16 mouse cellular contexts compared by ENCODE assay signal in genomic region chr8:125197341-125198002, GRCm38 (mm10).
DNase-seq lines count a peak whose midpoint lies in the region; ATAC-seq and TF ChIP-seq lines count a peak whose summit lies in the region.
"Had no signal": no experiment of that assay in that cellular context is flagged by ENCODE, and none has a peak within 500 bp of the region (broad histone marks: within the 10 kb centered on the region; RNA-seq: fewer than 3 reads in every experiment).

No protein-coding gene starts in this region.

- TF ChIP-seq CTCF in intestine, postnatal 0 days (IDR thresholded peaks at IDR 0.05; ENCODE audit: low read depth), result no peak

- peaks cover 23% of the 10 kb centered on the region; the same call in 1 of the 2 replicates for H3K4me1 ChIP-seq in embryonic facial prominence, embryonic 15.5 days
- peaks cover 64% of the 10 kb centered on the region for H3K4me1 ChIP-seq in embryonic facial prominence, embryonic 10.5 days
- H3K4me1 ChIP-seq in intestine, postnatal 0 days (replicated peaks; ENCODE audit: control insufficient read depth, insufficient read depth, low read length), result peaks cover 12% of the 10 kb centered on the region; the same call in 1 of the 2 replicates
- H3K4me1 ChIP-seq in intestine, embryonic 16.5 days (ENCODE audit: control insufficient read depth, insufficient read depth, low read length), result peaks cover 7% of the 10 kb centered on the region
- H3K4me1 ChIP-seq in midbrain, embryonic 15.5 days, result peaks cover 24% of the 10 kb centered on the region
- peaks cover 34% of the 10 kb centered on the region for H3K4me1 ChIP-seq in midbrain, embryonic 13.5 days (replicated peaks)
- H3K4me1 ChIP-seq: liver, embryonic 15.5 days had no signal

- H3K4me3 ChIP-seq in embryonic facial prominence, embryonic 15.5 days (replicated peaks), result no peak overlapping the region
- H3K4me3 ChIP-seq in embryonic facial prominence, embryonic 10.5 days, result no peak overlapping the region
- no peak overlapping the region for H3K4me3 ChIP-seq in intestine, postnatal 0 days (ENCODE audit: low read depth, low read length)
- no peak overlapping the region for H3K4me3 ChIP-seq in intestine, embryonic 16.5 days (ENCODE audit: low read length)
- H3K4me3 ChIP-seq in midbrain, embryonic 15.5 days, result no peak overlapping the region
- no peak overlapping the region for H3K4me3 ChIP-seq in midbrain, embryonic 13.5 days (replicated peaks)
- H3K4me3 ChIP-seq: liver, embryonic 15.5 days; midbrain, embryonic 12.5 days; neural tube, embryonic 12.5 days had no signal

- no peaks in the 10 kb centered on the region for H3K36me3 ChIP-seq in embryonic facial prominence, embryonic 15.5 days
- no peaks in the 10 kb centered on the region for H3K36me3 ChIP-seq in embryonic facial prominence, embryonic 10.5 days (replicated peaks)
- H3K36me3 ChIP-seq in intestine, postnatal 0 days (ENCODE audit: control insufficient read depth, insufficient read depth), result no peaks in the 10 kb centered on the region
- H3K36me3 ChIP-seq in intestine, embryonic 16.5 days (ENCODE audit: control insufficient read depth, insufficient read depth, low read length), result no peaks in the 10 kb centered on the region
- no peaks in the 10 kb centered on the region for H3K36me3 ChIP-seq in midbrain, embryonic 15.5 days (replicated peaks)
- H3K36me3 ChIP-seq in midbrain, embryonic 13.5 days, result no peaks in the 10 kb centered on the region
- H3K36me3 ChIP-seq: liver, embryonic 15.5 days; midbrain, embryonic 12.5 days; neural tube, embryonic 12.5 days had no signal

- WGBS in embryonic facial prominence, embryonic 15.5 days, result 62% methylated on average over 7 of the region's 7 CpGs
- WGBS in embryonic facial prominence, embryonic 10.5 days, result 73% methylated on average over 7 of the region's 7 CpGs
- WGBS in intestine, postnatal 0 days, result 73% methylated on average over 7 of the region's 7 CpGs
- 70% methylated on average over 7 of the region's 7 CpGs for WGBS in intestine, embryonic 16.5 days
- WGBS in midbrain, embryonic 15.5 days, result 75% methylated on average over 7 of the region's 7 CpGs
- 68% methylated on average over 7 of the region's 7 CpGs for WGBS in midbrain, embryonic 13.5 days

- H3K9me3 ChIP-seq in embryonic facial prominence, embryonic 15.5 days (replicated peaks), result no peaks in the 10 kb centered on the region
- H3K9me3 ChIP-seq in embryonic facial prominence, embryonic 10.5 days, result no peaks in the 10 kb centered on the region
- H3K9me3 ChIP-seq in intestine, postnatal 0 days (ENCODE audit: control insufficient read depth), result no peaks in the 10 kb centered on the region
- no peaks in the 10 kb centered on the region for H3K9me3 ChIP-seq in intestine, embryonic 16.5 days (ENCODE audit: control insufficient read depth, low read length)
- H3K9me3 ChIP-seq in midbrain, embryonic 15.5 days, result no peaks in the 10 kb centered on the region
- H3K9me3 ChIP-seq in midbrain, embryonic 13.5 days, result no peaks in the 10 kb centered on the region
- H3K9me3 ChIP-seq: liver, embryonic 15.5 days; midbrain, embryonic 12.5 days; neural tube, embryonic 12.5 days had no signal

- H3K27ac ChIP-seq in embryonic facial prominence, embryonic 15.5 days (replicated peaks), result 0 out of 2 replicates have a peak overlapping the region, but pooled peaks have one; percentile 17
- H3K27ac ChIP-seq in embryonic facial prominence, embryonic 10.5 days (replicated peaks), result no peak overlapping the region; the same call in 1 of the 2 replicates
- no peak overlapping the region for H3K27ac ChIP-seq in intestine, postnatal 0 days (ENCODE audit: low read depth, low read length)
- no peak overlapping the region for H3K27ac ChIP-seq in intestine, embryonic 16.5 days (ENCODE audit: low read length)
- peak overlapping the region; percentile 4; the same call in 1 of the 2 replicates for H3K27ac ChIP-seq in midbrain, embryonic 15.5 days
- no peak overlapping the region for H3K27ac ChIP-seq in midbrain, embryonic 13.5 days
- H3K27ac ChIP-seq: liver, embryonic 15.5 days; neural tube, embryonic 12.5 days had no signal

- no peak overlapping the region for H3K9ac ChIP-seq in embryonic facial prominence, embryonic 15.5 days
- H3K9ac ChIP-seq in intestine, postnatal 0 days (ENCODE audit: low read depth, low read length), result peak overlapping the region; percentile 13; the same call in 1 of the 2 replicates
- no peak overlapping the region for H3K9ac ChIP-seq in intestine, embryonic 16.5 days (ENCODE audit: low read depth, low read length)
- H3K9ac ChIP-seq in midbrain, embryonic 15.5 days, result no peak overlapping the region
- no peak overlapping the region for H3K9ac ChIP-seq in midbrain, embryonic 13.5 days (replicated peaks)
- H3K9ac ChIP-seq: liver, embryonic 15.5 days; midbrain, embryonic 12.5 days; neural tube, embryonic 12.5 days had no signal

- H3K4me2 ChIP-seq in embryonic facial prominence, embryonic 15.5 days (replicated peaks), result no peak overlapping the region
- H3K4me2 ChIP-seq in intestine, postnatal 0 days (replicated peaks; ENCODE audit: low read depth), result no peak overlapping the region
- H3K4me2 ChIP-seq in intestine, embryonic 16.5 days (ENCODE audit: low read depth, low read length), result no peak overlapping the region
- H3K4me2 ChIP-seq in midbrain, embryonic 15.5 days, result no peak overlapping the region
- no peak overlapping the region for H3K4me2 ChIP-seq in midbrain, embryonic 13.5 days (replicated peaks)
- H3K4me2 ChIP-seq: liver, embryonic 15.5 days; midbrain, embryonic 12.5 days; neural tube, embryonic 12.5 days had no signal

- no peak for DNase-seq in embryonic facial prominence, embryonic 10.5 days (ENCODE audit: low spot score)
- peak; percentile 32 to 55 for DNase-seq in kidney, postnatal 36 days
- DNase-seq in thymus, postnatal 4 days, result no peak
- DNase-seq: cerebellum, postnatal 10 days; left cerebral cortex, postnatal 4 days; right cerebral cortex, adult 18-20 months; thymus, adult 2 months had no signal

- H3K27me3 ChIP-seq in embryonic facial prominence, embryonic 15.5 days, result peaks cover 10% of the 10 kb centered on the region; the same call in 1 of the 2 replicates
- H3K27me3 ChIP-seq in embryonic facial prominence, embryonic 10.5 days (replicated peaks; ENCODE audit: low read depth, poor library complexity, severe bottlenecking), result peaks cover 33% of the 10 kb centered on the region
- no peaks in the 10 kb centered on the region for H3K27me3 ChIP-seq in intestine, postnatal 0 days (replicated peaks; ENCODE audit: control insufficient read depth, insufficient read depth, low read length)
- no peaks in the 10 kb centered on the region for H3K27me3 ChIP-seq in intestine, embryonic 16.5 days (replicated peaks; ENCODE audit: control insufficient read depth, insufficient read depth, low read length)
- no peaks in the 10 kb centered on the region; the same call in 1 of the 2 replicates for H3K27me3 ChIP-seq in midbrain, embryonic 15.5 days (replicated peaks)
- peaks cover 21% of the 10 kb centered on the region for H3K27me3 ChIP-seq in midbrain, embryonic 13.5 days
- H3K27me3 ChIP-seq: liver, embryonic 15.5 days; neural tube, embryonic 12.5 days had no signal

- ATAC-seq in embryonic facial prominence, embryonic 15.5 days (ENCODE audit: insufficient number of reproducible peaks, low FRiP score, low TSS enrichment, low read depth), result no peak
- no peak for ATAC-seq in intestine, postnatal 0 days
- no peak for ATAC-seq in intestine, embryonic 16.5 days
- no peak for ATAC-seq in midbrain, embryonic 15.5 days (replicated peaks)
- no peak for ATAC-seq in midbrain, embryonic 13.5 days
- ATAC-seq: Patski had no signal

Comparison
In these comparisons a context has a peak if more than half of its experiments do, and no peak if none do; other contexts are left out.
1. H3K27ac ChIP-seq: peak in embryonic facial prominence, embryonic 15.5 days (single experiment) and midbrain, embryonic 15.5 days (single experiment); none in embryonic facial prominence, embryonic 10.5 days (single experiment), intestine, postnatal 0 days (single experiment), intestine, embryonic 16.5 days (single experiment) and midbrain, embryonic 13.5 days (single experiment).
2. DNase-seq: peak in kidney, postnatal 36 days (2 of 2); none in embryonic facial prominence, embryonic 10.5 days (single experiment) and thymus, postnatal 4 days (single experiment).